Mouse (Mus musculus): Measurements from ENCODE around the gene Krtap4-1.
"Not testable (repeated sequence)": the region's sequence is repeated elsewhere in the genome, so short reads cannot be mapped to it uniquely, and the experiment has no call there.

Gene Krtap4-1

DNA sequence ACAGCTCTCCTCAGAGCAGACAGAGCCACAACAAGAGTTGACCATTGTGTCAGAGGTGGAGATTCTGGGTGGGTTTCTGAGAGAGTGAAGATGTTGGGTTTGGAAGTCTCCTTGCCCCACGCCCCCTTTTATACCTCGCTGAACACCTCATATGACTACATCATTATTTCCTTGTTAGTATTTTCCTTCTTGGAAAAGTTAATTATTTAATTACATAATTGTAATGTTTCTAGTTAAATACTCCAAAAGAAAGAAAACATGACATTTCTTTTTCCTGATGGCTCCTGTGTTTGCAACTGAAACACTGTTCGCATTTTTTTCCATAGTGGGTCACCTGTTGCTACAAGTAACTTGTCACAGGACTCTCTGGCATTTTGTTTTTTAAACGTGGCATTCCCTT lies at the start of gene Krtap4-1:
TSS of gene Krtap4-1 (minus strand) at position 101 of the 400 bp plus-strand sequence.
- no peak for DNase-seq (ENCODE audit: low spot score)

DNA sequence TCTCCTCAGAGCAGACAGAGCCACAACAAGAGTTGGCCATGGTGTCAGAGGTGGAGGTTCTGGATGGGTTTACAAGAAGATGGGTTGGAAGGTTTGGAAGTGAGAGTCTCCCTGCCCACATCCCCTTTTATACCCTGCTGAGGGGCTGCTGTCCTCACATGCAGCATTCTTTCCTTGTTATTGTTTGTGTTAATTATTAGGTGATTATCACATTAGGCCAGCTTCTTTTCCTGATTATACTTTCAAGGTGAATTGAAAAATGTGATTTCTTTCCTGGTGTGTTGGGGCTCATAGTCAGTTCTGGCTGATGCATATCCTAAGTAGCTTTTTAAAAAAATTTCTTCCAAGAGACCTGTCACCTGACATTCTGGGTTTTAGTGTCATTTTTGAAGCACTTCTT lies 37.8 kb upstream of the Krtap4-1 start, which contains the start of gene Krtap4-6:
TSS of gene Krtap4-6 (minus strand) at position 101 of the 400 bp plus-strand sequence.
- no peak for DNase-seq (ENCODE audit: low spot score)

DNA sequence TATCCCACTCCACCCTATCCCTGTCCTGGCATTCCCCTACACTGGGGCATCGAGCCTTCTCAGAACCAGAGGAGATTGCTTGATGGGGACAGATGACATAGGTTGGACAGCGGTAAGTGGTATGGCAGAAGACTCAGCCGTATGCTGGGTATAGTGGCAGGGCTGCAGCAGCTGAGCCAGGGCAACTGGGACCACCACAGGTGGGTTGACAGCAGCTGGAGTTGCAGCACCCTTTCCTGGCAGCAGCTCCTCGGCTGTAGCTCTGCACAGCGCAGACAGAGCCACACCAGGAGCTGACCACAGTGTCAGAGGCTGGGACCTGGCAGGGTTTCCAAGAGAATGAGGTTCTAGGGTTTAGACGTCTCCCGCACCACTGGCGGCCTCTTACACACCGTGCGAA lies 34.8 kb upstream of the Krtap4-1 start:
- DNase-seq (ENCODE audit: low spot score), result no peak

- DNase-seq (ENCODE audit: low spot score), result no peak
Measured at GRCm38 (mm10) chr11:99659256-99659655, 31.2 kb upstream of the Krtap4-1 start.

- DNase-seq (ENCODE audit: low spot score), result not testable (repeated sequence)
Measured at GRCm38 (mm10) chr11:99658467-99659010, 30.5 kb upstream of the Krtap4-1 start, which contains the start of gene Gm11563. Gm11563 (minus strand) TSS chr11:99658960.

- DNase-seq (ENCODE audit: low spot score), result no peak
Measured at GRCm38 (mm10) chr11:99657051-99657450, 29.0 kb upstream of the Krtap4-1 start.

DNA sequence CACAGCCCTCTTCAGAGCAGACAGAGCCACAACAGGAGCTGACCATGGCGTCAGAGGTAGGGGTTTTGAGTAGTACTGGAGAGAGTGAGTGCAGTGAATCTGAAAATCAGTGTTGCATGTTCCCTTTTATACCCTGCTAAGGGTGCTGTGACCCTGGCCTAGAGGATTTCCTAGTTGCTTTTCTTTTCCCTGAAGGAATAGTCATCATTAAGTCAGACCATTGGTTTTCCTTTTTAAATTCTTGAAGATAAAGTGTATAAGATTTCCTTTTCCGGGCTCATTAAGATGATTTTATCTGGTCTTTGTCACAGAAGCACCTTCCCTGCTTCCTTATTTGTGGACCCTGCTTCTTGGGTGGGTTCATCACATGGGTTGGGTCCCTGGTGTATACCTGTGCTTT lies 22.1 kb upstream of the Krtap4-1 start, which contains the start of gene Gm11555:
TSS of gene Gm11555 (minus strand) at position 101 of the 400 bp plus-strand sequence.
- no peak for DNase-seq (ENCODE audit: low spot score)

GRCm38 (mm10) chr11:99646444-99646843 lies 18.4 kb upstream of the Krtap4-1 start:
- DNase-seq (ENCODE audit: low spot score), result no peak

- DNase-seq (ENCODE audit: low spot score), result no peak
Measured at GRCm38 (mm10) chr11:99644351-99644750, 16.3 kb upstream of the Krtap4-1 start.

DNA sequence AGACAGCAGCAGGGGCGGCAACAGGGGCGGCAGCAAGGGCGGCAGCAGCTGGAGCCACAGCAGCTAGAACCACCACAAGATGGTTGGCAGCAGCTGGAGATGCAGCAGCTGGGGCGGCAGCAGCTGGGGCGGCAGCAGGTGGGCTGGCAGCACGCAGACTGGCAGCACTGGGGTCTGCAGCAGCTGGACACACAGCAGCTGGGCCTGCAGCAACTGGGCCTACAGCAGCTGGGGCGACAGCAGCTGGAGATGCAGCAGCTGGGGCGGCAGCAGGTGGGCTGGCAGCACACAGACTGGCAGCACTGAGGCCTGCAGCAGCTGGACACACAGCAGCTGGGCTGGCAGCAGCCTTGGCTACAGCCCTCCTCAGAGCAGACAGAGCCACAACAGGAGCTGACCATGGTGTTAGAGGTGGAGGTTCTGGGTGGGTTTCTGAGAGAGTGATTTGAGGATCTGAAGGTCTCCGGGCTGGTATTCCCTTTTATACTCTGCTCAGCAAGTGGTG lies 15.6 kb upstream of the Krtap4-1 start, which contains the start of gene Krtap4-7:
TSS of gene Krtap4-7 (minus strand) at position 455 of the 505 bp plus-strand sequence.
- not testable (repeated sequence) for DNase-seq (ENCODE audit: low spot score)

DNA sequence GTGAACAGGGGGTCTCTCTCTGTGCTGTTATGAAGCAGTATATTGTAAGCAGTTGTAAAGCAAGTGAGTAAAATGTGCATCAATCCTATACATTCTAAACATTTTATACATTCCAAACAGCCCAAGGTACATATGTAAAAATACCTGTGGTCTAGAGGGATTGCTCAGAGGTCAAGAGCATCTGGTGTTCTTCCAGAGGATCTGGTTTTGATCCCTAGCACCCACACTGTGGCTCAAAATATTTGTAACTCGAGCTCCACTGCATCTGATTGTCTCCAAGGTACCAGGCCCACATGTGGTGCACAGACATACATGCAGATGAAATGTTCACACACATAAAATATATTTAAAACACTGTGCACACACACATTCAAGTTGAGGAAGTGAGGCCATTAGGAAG lies 12.9 kb upstream of the Krtap4-1 start:
- DNase-seq (ENCODE audit: low spot score), result no peak

DNA sequence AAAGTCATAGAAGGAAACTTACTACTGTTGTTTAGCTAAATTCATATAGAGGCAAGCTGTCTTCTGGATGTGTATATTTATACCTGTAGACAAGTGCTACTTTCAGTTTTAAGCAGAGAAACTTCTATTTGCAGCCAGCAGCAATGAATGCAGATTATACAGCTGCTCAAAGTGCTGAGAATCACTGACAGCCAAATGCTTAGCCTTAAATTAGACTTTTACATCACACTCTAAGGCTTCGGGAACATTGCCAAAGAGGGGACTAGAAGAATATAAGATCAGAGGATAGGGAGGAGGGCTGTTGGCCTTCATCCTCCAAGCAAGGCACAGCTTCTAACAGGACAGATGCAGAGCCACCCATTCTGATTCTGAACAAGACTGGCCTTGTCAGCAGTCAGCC lies 9.0 kb upstream of the Krtap4-1 start:
- DNase-seq (ENCODE audit: low spot score), result no peak

GRCm38 (mm10) chr11:99634653-99635134 lies 6.7 kb upstream of the Krtap4-1 start, which contains the start of gene Krtap4-2:
Krtap4-2 (minus strand) TSS chr11:99635084.
- no peak for DNase-seq (ENCODE audit: low spot score)

DNA sequence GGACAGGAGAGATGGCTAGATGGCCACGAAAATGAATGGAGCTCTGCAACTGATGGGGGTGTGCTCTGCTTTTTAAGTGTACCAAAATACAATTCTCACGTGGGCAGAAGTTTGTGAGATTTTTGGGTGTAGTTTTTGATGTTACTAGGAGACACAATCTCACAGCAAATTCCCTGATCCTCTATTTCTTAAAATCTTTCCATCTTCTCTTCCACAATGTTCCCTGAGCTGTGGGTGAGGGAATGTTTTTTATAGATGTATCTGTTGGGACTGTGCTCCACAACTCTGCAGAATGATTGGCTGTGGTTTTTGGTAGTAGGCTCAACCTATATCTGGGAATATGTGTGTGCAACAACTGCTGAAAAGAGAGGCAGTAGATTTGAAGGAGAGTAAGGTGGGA lies 5.3 kb upstream of the Krtap4-1 start:
- DNase-seq (ENCODE audit: low spot score), result no peak

DNA sequence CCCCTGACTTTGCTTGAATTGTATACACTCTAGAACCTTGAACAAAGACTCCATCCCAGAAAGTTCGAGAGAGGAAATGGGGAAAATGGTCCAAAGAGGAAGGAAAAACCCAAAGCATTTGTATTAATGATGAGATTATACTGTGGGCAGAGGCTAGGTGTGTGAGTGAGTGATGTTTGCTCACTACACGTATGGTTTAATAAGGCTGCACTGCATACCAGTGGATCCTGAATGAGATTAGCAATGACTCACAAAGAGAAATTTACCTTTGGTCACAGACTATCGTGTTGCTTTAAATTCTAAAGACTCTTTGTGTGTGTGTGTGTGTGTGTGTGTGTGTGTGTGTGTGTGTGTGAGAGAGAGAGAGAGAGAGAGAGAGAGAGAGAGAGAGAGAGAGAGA lies 2.9 kb upstream of the Krtap4-1 start:
- no peak for DNase-seq (ENCODE audit: low spot score)

GRCm38 (mm10) chr11:99620335-99620734 lies 7.7 kb downstream of the Krtap4-1 start, which contains the start of gene Gm11562:
Gm11562 (minus strand) TSS chr11:99620435.
- DNase-seq (ENCODE audit: low spot score), result no peak

GRCm38 (mm10) chr11:99614796-99615363 lies 13.2 kb downstream of the Krtap4-1 start, which contains the start of gene Krtap2-4:
Krtap2-4 (minus strand) TSS chr11:99614846.
- no peak for DNase-seq (ENCODE audit: low spot score)

GRCm38 (mm10) chr11:99610089-99610488 lies 17.9 kb downstream of the Krtap4-1 start, which contains the start of gene Gm11937:
Gm11937 (minus strand) TSS chr11:99610189.
- DNase-seq (ENCODE audit: low spot score), result not testable (repeated sequence)

DNA sequence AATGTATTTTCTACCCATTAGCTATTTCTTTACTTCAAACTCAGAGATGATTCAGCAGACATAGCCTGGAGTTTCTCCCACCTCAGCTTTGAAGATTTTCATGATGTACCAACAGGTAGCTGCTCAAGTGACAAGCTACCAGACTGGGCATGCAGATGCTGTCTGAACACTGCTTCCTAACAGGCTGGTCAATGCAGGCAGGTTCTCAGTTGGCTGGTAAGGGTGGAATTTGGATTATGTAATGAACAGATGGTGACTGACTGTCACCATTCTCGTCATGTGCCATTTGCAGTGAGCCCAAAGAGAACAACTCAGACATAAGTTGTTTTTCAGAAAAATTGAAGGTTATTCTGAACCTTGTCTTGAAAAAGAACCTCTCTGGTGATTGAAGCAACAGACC lies 18.9 kb downstream of the Krtap4-1 start:
- DNase-seq (ENCODE audit: low spot score), result no peak

GRCm38 (mm10) chr11:99603208-99603607 lies 24.8 kb downstream of the Krtap4-1 start, which contains the start of gene Gm11938:
Gm11938 (minus strand) TSS chr11:99603308.
- not testable (repeated sequence) for DNase-seq (ENCODE audit: low spot score)

- DNase-seq (ENCODE audit: low spot score), result not testable (repeated sequence)
Measured at GRCm38 (mm10) chr11:99597742-99598141, 30.3 kb downstream of the Krtap4-1 start, which contains the start of gene Krtap9-3. Krtap9-3 (minus strand) TSS chr11:99598105.

- no peak for DNase-seq (ENCODE audit: low spot score)
Measured at GRCm38 (mm10) chr11:99590981-99591380, 37.1 kb downstream of the Krtap4-1 start, which contains the start of gene Krtap1-3. Krtap1-3 (minus strand) TSS chr11:99591339.

DNA sequence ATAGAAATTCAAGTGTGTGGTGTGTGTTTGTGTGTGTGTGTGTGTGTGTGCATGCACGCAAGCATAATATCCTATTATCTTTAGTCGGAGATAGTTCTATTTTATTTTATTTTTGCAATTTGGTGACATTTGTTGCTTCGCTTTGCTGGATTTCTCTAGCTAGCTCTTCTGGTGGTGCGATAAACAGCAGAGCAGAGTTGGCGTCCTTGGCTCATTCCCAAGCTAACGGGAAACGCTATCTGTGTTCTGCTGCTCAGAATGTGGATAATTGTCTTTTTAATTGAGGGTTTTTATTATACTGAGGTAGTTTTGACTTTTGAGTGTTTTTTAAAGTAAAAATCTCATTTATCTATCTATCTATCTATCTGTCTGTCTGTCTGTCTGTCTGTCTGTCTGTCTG lies 42.9 kb downstream of the Krtap4-1 start:
- DNase-seq (ENCODE audit: low spot score), result no peak
